Mouse (Mus musculus) neural tube, embryonic 13.5 days (tissue): ENCODE measurements at regions not wholly inside any gene's neighbourhood (a gene's known extent, or its start where the extent isn't known, plus 50 kb on each side); places are given as distances from the start of the nearest gene placed in this dataset.

Source experiments
- ATAC-seq: fragments of 200-750 bp; cut with Nextera tagmentation; 2 replicates; pipeline ENCODE4 v1.8.0; 2017; ENCODE audit warnings: low read depth, mild to moderate bottlenecking, moderate TSS enrichment, moderate library complexity
- H3K27ac ChIP-seq: fragments of 300-500 bp; sonication (generic); replicated peaks from 2 replicates; pipeline ENCODE4 v1.5.1; 2015; ENCODE audit warnings: moderate library complexity, mild to moderate bottlenecking, inconsistent platforms
- H3K27me3 ChIP-seq: fragments of 300-500 bp; sonication (generic); 2 replicates; pipeline ENCODE4 v1.6.1; 2015; ENCODE audit warnings: mild to moderate bottlenecking, inconsistent platforms
- H3K36me3 ChIP-seq: fragments of 300-500 bp; sonication (generic); 2 replicates; pipeline ENCODE4 v1.6.1; 2015; ENCODE audit warnings: mild to moderate bottlenecking, inconsistent platforms
- H3K4me1 ChIP-seq: fragments of 300-500 bp; sonication (generic); replicated peaks from 2 replicates; pipeline ENCODE4 v1.6.1; 2015; ENCODE audit warnings: inconsistent platforms
- H3K4me2 ChIP-seq: fragments of 300-500 bp; sonication (generic); 2 replicates; pipeline ENCODE4 v1.6.1; 2015; ENCODE audit warnings: inconsistent platforms, mild to moderate bottlenecking, moderate library complexity
- H3K4me3 ChIP-seq: fragments of 300-500 bp; sonication (generic); 2 replicates; pipeline ENCODE4 v1.5.1; 2015; ENCODE audit warnings: mild to moderate bottlenecking, inconsistent platforms
- H3K9ac ChIP-seq: fragments of 300-500 bp; sonication (generic); 2 replicates; pipeline ENCODE4 v1.6.1; 2015; ENCODE audit warnings: moderate library complexity, mild to moderate bottlenecking, inconsistent platforms
- H3K9me3 ChIP-seq: fragments of 300-500 bp; sonication (generic); 2 replicates; pipeline ENCODE4 v1.6.1; 2016; ENCODE audit warnings: inconsistent platforms
- WGBS: fragments of 180-500 bp; shearing (Covaris S2); methylation state at CpG from one replicate; pipeline ENCODE4 v1.1.7; 2015; 5-methylcytosine and 5-hydroxymethylcytosine counted together

- no peaks in the 10 kb centered on the region for H3K9me3 ChIP-seq
- no peaks in the 10 kb centered on the region for H3K4me1 ChIP-seq
- no peaks in the 10 kb centered on the region for H3K36me3 ChIP-seq
- WGBS = 83% methylated on average over 2 of the region's 2 CpGs
- no peak for ATAC-seq
- no peak overlapping the region for H3K4me2 ChIP-seq
- no peak overlapping the region for H3K4me3 ChIP-seq
- no peaks in the 10 kb centered on the region for H3K27me3 ChIP-seq
- no peak overlapping the region for H3K27ac ChIP-seq
- H3K9ac ChIP-seq = no peak overlapping the region
Measured at GRCm38 (mm10) chr7:145007216-145007615, 67.5 kb upstream of the Ccnd1 start.

DNA sequence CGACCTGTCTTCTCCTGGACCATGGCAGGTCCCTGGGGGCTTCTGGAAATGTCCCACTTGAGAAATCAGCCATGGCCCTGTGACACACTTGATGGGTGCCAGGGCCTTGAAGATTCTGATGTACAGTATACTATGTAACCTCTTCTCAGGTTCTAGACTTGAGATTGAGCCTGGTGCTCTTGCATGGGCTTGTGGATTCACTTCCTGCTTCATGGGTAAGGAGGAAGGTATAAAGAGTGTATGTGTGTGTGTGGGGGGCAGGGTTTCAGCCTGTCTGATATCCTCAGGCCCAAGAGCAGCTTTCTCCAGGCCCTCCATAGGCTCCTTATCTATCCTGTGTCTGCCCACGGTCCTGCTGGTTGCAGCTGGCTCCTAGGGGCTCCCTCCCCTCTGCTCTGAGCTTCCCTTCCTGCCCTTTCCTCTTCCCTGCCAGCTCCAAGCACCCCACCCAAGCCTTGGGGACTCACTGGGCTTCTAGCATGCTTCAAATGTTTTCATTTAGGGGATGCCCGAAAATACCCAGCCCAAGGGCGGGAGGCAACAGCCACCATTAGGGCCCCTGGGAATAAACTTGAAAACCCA, 61.9 kb upstream of the Ccnd1 start:
- ATAC-seq = no peak
- WGBS = 66% methylated on average over 4 of the region's 4 CpGs
- Histone ChIP-seq H3K4me2 (no peak overlapping the region), H3K9me3 (no peaks in the 10 kb centered on the region), H3K4me1 (no peaks in the 10 kb centered on the region), H3K36me3 (no peaks in the 10 kb centered on the region), H3K27me3 (no peaks in the 10 kb centered on the region), H3K4me3 (no peak overlapping the region), H3K9ac (no peak overlapping the region), H3K27ac (no peak overlapping the region)

DNA sequence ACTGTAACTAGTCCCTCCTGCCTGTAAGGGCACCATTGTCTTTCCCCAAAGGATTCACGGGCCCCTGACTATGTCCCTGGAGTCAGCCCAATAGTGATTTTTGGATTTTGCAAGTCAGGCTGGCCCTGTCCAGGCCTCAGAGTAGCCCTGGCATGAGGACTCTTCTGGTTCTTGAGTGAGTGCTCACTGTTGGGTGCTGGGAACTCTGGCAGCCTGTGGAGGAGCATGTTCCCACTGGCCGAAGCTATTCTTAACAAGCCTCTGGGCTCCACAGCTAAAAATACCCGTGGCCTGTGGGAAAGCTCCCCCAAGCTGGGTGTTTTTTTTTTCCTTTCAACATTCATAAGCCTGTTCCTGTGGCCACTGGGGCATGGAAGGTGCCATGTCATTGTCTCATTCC, 60.0 kb upstream of the Ccnd1 start:
- no peak overlapping the region for H3K4me2 ChIP-seq
- no peak overlapping the region for H3K9ac ChIP-seq
- no peaks in the 10 kb centered on the region for H3K9me3 ChIP-seq
- H3K4me1 ChIP-seq = no peaks in the 10 kb centered on the region
- WGBS = 80% methylated on average over 3 of the region's 3 CpGs
- ATAC-seq = no peak
- no peaks in the 10 kb centered on the region for H3K27me3 ChIP-seq
- no peaks in the 10 kb centered on the region for H3K36me3 ChIP-seq
- no peak overlapping the region for H3K4me3 ChIP-seq
- H3K27ac ChIP-seq = no peak overlapping the region

GRCm38 (mm10) chr7:144996847-144997246, 57.1 kb upstream of the Ccnd1 start:
- no peaks in the 10 kb centered on the region for H3K9me3 ChIP-seq
- no peak for ATAC-seq
- H3K4me1 ChIP-seq = no peaks in the 10 kb centered on the region
- no peak overlapping the region for H3K4me2 ChIP-seq
- no peak overlapping the region for H3K4me3 ChIP-seq
- H3K27me3 ChIP-seq = no peaks in the 10 kb centered on the region
- no peak overlapping the region for H3K27ac ChIP-seq
- no peak overlapping the region for H3K9ac ChIP-seq
- no peaks in the 10 kb centered on the region for H3K36me3 ChIP-seq
- 38% methylated on average over 3 of the region's 3 CpGs for WGBS

GRCm38 (mm10) chr7:144994229-144994628, 54.5 kb upstream of the Ccnd1 start:
- no peak overlapping the region for H3K4me2 ChIP-seq
- no peaks in the 10 kb centered on the region for H3K9me3 ChIP-seq
- H3K4me1 ChIP-seq = no peaks in the 10 kb centered on the region
- no peak for ATAC-seq
- H3K4me3 ChIP-seq = no peak overlapping the region
- no peak overlapping the region for H3K27ac ChIP-seq
- WGBS = 76% methylated on average over 4 of the region's 4 CpGs
- H3K27me3 ChIP-seq = no peaks in the 10 kb centered on the region
- H3K36me3 ChIP-seq = no peaks in the 10 kb centered on the region
- H3K9ac ChIP-seq = no peak overlapping the region

DNA sequence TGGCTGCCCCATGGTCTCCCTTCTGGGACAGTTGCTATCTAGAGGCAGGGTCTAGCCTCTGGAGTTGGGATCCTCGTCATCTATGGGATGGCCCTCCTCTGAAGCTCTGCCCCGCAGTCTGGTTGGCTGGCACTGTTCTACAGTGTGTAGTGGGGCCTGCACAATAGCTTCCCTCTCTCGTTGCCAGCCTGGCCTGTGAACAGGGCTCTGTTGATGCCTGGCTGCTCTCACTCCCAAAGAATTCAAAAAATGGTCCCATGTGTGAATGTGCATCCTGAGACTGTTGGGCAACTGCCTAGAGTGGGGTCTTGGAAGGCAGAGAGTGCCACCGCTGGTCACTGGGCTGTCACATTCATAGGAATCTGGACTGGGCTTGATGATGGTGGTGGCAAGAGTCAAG, 53.8 kb upstream of the Ccnd1 start:
- Histone ChIP-seq H3K9me3 (no peaks in the 10 kb centered on the region), H3K36me3 (no peaks in the 10 kb centered on the region), H3K27ac (no peak overlapping the region), H3K4me3 (no peak overlapping the region), H3K27me3 (no peaks in the 10 kb centered on the region), H3K4me1 (no peaks in the 10 kb centered on the region), H3K4me2 (no peak overlapping the region), H3K9ac (no peak overlapping the region)
- no peak for ATAC-seq
- 85% methylated on average over 4 of the region's 4 CpGs for WGBS

GRCm38 (mm10) chr7:144991760-144992159, 52.0 kb upstream of the Ccnd1 start:
- Histone ChIP-seq H3K4me2 (no peak overlapping the region), H3K9ac (no peak overlapping the region), H3K4me1 (no peaks in the 10 kb centered on the region), H3K27me3 (no peaks in the 10 kb centered on the region), H3K27ac (no peak overlapping the region), H3K9me3 (no peaks in the 10 kb centered on the region), H3K36me3 (no peaks in the 10 kb centered on the region), H3K4me3 (no peak overlapping the region)
- ATAC-seq = no peak
- 100% methylated on average over 1 of the region's 1 CpGs for WGBS
